Mouse (Mus musculus) stomach, embryonic 16.5 days (tissue): ENCODE data around the gene Itgax. TPM values are rescaled to one million over a fixed set of nuclear protein-coding genes. Genes with fewer than 3 reads are reported as not detected.

ENCODE experiments used
- ATAC-seq: fragments of 200-750 bp; cut with Nextera tagmentation; 2 replicates; pipeline ENCODE4 v1.8.0; 2017; ENCODE audit warnings: moderate number of reproducible peaks, moderate TSS enrichment; ENCODE audit not compliant: insufficient read depth, low FRiP score
- H3K27ac ChIP-seq: fragments of 300-500 bp; sonication (generic); 2 replicates; pipeline ENCODE4 v1.5.1; 2014; ENCODE audit warnings: low read length
- H3K27me3 ChIP-seq: fragments of 300-500 bp; sonication (generic); 2 replicates; pipeline ENCODE4 v1.6.1; 2014; ENCODE audit warnings: low read length, control low read depth, mixed read lengths; ENCODE audit not compliant: control insufficient read depth, insufficient read depth
- H3K36me3 ChIP-seq: fragments of 300-500 bp; sonication (generic); 2 replicates; pipeline ENCODE4 v1.6.1; 2014; ENCODE audit warnings: low read length; ENCODE audit not compliant: control insufficient read depth, insufficient read depth
- H3K4me1 ChIP-seq: fragments of 300-500 bp; sonication (generic); 2 replicates; pipeline ENCODE4 v1.6.1; 2014; ENCODE audit warnings: low read length, control low read depth, mixed read lengths; ENCODE audit not compliant: control insufficient read depth, insufficient read depth
- H3K4me2 ChIP-seq: fragments of 300-500 bp; sonication (generic); 2 replicates; pipeline ENCODE4 v1.6.1; 2014; ENCODE audit warnings: low read depth, low read length, mixed read lengths
- H3K4me3 ChIP-seq: fragments of 300-500 bp; sonication (generic); replicated peaks from 2 replicates; pipeline ENCODE4 v1.5.1; 2014; ENCODE audit warnings: mild to moderate bottlenecking, low read length
- H3K9ac ChIP-seq: fragments of 300-500 bp; sonication (generic); 2 replicates; pipeline ENCODE4 v1.6.1; 2014; ENCODE audit warnings: low read length
- H3K9me3 ChIP-seq: fragments of 300-500 bp; sonication (generic); replicated peaks from 2 replicates; pipeline ENCODE4 v1.6.1; 2016; ENCODE audit warnings: low read length, control low read depth; ENCODE audit not compliant: control insufficient read depth
- WGBS: fragments of 180-500 bp; shearing (Covaris S2); extraction: QIAGEN DNeasy Blood & Tissue Kit; methylation state at CpG from one replicate; pipeline ENCODE4 v1.1.7; 2014; 5-methylcytosine and 5-hydroxymethylcytosine counted together
- polyA plus RNA-seq: library from polyadenylated mRNA; unstranded; fragments of >200 nt; fragmentation: Nextera tagmentation; extraction: Ambion mirVana; gene quantifications from 2 replicates; pipeline ENCODE4 v1.2.1, GENCODE M21; 2015

The Itgax gene
- polyA plus RNA-seq = 0.27 and 0.72 TPM in 2 replicates

DNA sequence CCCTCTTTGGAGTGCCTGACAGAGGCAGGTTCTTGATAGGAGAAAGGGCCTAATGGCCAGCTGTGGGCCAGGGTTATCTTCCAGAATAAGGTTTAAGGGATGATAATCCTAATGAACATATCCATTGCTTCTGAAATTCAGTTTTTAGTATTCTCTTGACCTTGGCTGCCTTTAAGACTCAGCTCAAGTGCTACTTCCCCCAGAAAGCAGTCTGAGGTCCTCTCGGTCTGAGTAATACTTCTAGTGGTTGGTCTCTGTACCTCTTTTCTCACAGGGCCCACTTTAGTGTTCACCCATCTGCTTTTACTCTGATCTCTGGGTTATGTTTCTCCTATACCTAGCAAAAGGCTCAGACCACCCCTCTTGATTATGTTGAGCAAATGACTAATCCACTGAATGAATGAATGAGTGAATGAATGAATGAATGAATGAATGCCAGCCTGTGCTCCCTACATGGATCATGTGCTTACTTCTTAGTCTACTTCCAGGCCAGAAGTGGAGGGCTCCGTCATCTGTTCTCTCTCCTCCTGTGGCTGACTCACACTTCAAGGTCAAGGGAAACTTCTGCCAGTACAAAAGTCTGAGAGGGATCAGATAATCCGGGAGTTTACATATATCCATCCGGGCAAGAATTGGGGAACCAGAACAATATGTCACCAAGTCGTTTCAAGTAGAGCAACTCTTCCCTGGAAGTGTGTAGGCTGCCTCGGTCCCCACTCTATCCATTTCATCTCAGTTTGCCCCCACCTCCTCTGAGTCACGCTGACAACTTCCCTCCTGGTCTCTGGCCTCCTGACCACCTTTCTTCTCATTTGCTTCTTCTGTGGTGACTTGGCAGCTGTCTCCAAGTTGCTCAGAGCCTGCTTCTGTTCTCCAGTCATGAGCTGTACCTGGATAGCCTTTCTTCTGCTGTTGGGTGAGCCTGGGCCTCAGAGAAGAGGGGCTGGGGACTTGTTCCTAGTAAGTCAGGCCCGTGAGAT is at the start of gene Itgax:
Gene Itgax (plus strand): TSS at position 807 of the 980 bp plus-strand sequence.
- H3K4me2 ChIP-seq = no peak within 1 kb of the TSS
- no peak within 1 kb of the TSS for H3K9ac ChIP-seq
- no peaks in the 10 kb centered on the region for H3K9me3 ChIP-seq
- no peaks in the 10 kb centered on the region for H3K4me1 ChIP-seq
- ATAC-seq = no peak
- H3K27me3 ChIP-seq = no peaks in the 10 kb centered on the region
- WGBS = 71% methylated on average over 8 of the region's 8 CpGs
- H3K36me3 ChIP-seq = no peaks in the 10 kb centered on the region
- H3K27ac ChIP-seq = no peak within 1 kb of the TSS
- H3K4me3 ChIP-seq = no peak within 1 kb of the TSS

DNA sequence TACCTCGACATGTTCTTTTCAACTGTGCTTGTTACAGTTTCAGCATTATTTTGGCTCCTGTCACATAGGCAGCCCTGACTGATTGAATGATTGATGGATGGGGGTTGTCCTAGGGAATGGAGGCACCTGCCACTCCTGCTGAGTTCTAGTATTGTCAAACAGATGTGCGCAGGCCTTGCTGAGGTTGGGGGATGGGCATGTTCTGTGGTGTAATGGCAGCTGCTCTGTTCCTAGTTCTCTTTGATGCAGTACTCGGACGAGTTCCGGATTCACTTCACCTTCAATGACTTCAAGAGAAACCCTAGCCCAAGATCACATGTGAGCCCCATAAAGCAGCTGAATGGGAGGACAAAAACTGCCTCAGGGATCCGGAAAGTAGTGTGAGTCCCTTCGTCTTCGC is 49.3 kb upstream of the Itgax start:
- H3K9ac ChIP-seq = no peak overlapping the region
- H3K4me1 ChIP-seq = no peaks in the 10 kb centered on the region
- no peak overlapping the region for H3K27ac ChIP-seq
- WGBS = 75% methylated on average over 8 of the region's 8 CpGs
- no peaks in the 10 kb centered on the region for H3K27me3 ChIP-seq
- no peak for ATAC-seq
- no peaks in the 10 kb centered on the region for H3K36me3 ChIP-seq
- no peaks in the 10 kb centered on the region for H3K9me3 ChIP-seq
- no peak overlapping the region for H3K4me3 ChIP-seq
- no peak overlapping the region for H3K4me2 ChIP-seq

DNA sequence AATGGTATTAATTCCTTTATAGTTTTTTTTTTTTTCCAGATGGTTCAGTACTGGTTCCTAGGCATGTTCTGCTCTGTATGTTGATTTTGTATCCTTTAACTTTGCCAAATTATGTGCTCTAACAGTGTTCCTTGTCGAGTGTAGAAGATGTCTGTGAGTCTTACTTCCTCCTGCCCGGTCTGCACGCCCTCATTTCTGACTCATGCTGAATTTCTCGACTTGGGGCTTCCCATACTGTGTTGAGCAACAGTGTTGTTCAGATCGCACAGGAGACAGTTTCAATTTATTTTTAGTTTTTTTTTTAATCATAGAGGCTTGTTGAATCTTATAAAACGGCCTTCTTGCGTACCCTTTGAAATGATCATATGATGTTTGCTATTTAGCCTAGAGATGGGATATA is 40.2 kb upstream of the Itgax start:
- Histone ChIP-seq H3K4me3 (no peak overlapping the region), H3K27me3 (no peaks in the 10 kb centered on the region), H3K4me1 (no peaks in the 10 kb centered on the region), H3K9me3 (no peaks in the 10 kb centered on the region), H3K4me2 (no peak overlapping the region), H3K9ac (no peak overlapping the region), H3K27ac (no peak overlapping the region), H3K36me3 (no peaks in the 10 kb centered on the region)
- 74% methylated on average over 7 of the region's 7 CpGs for WGBS
- no peak for ATAC-seq

DNA sequence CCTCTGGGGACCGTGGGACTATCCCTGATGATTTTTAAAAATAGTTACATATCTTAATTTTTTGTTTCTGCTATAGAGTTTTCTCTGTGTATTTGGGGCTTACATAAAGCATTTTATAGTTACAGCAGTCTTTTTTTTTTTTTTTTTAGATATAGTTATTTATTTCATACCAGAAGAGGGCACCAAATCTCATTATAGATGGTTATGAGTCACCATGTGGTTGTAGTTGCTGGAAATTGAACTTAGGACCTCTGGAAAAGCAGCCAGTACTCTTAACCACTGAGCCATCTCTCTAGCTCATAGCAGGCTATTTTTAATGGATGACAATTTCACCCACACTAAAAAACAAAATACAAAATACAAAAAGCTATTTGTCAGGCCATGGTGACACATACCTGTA is 31.2 kb upstream of the Itgax start:
- H3K4me2 ChIP-seq = no peak overlapping the region
- no peak for ATAC-seq
- H3K27ac ChIP-seq = no peak overlapping the region
- 0 out of 2 replicates have a peak, but pooled peaks cover 2% of the 10 kb centered on the region for H3K4me1 ChIP-seq
- no peaks in the 10 kb centered on the region for H3K27me3 ChIP-seq
- H3K4me3 ChIP-seq = no peak overlapping the region
- H3K36me3 ChIP-seq = no peaks in the 10 kb centered on the region
- no peaks in the 10 kb centered on the region for H3K9me3 ChIP-seq
- WGBS = 74% methylated on average over 1 of the region's 1 CpGs
- H3K9ac ChIP-seq = no peak overlapping the region

DNA sequence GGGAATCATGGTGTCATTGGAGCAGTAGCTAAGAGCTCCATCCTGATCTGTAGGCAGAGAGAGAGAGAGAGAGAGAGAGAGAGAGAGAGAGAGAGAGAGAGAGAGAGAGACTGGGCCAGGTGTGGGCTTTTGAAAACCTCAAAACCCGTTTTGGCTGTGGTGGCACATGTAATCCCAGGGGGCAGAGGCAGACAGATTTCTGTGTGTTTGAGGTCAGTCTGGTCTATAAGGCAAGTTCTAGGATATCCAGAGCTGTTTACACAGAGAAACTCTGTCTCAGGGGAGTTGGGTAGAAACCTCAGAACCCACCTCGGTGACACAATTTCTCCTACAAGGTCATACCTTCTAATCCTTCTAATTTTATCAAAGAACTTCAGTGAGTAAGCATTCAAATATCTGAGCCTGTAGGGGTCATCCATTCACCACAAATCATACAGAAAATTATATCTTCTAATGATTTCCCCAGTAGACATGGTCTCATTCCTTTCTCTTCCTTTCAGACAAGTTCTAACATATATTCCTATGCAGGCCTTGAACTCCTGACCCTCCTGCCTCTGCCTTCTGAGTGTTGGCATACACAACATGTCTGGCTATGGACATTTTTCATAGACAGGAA is 28.5 kb upstream of the Itgax start:
- 0 out of 2 replicates have a peak, but pooled peaks cover 2% of the 10 kb centered on the region for H3K4me1 ChIP-seq
- no peaks in the 10 kb centered on the region for H3K27me3 ChIP-seq
- no peaks in the 10 kb centered on the region for H3K9me3 ChIP-seq
- WGBS = 68% methylated on average over 2 of the region's 2 CpGs
- H3K36me3 ChIP-seq = no peaks in the 10 kb centered on the region
- H3K4me3 ChIP-seq = no peak overlapping the region
- no peak overlapping the region for H3K27ac ChIP-seq
- no peak for ATAC-seq
- H3K9ac ChIP-seq = no peak overlapping the region
- no peak overlapping the region for H3K4me2 ChIP-seq

DNA sequence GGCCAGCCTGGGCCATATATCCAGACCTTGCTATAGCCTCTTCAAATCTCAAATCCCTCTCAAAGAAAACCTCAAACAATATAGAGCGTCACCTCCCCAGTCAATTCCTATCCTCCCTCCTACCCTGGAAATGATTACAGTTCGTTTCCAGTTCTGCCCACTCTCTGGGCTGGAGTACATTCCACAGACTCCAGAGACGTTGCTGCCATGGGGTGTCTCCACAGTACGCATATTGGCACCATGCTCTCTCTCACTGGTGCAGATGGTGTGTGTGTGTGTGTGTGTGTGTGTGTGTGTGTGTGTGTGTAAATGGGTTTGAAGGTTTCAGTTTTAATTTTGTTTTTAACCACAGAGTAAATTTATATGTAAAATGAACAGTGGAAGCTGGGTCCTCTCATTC is 24.1 kb upstream of the Itgax start:
- Histone ChIP-seq H3K27me3 (no peaks in the 10 kb centered on the region), H3K9ac (no peak overlapping the region), H3K9me3 (no peaks in the 10 kb centered on the region), H3K4me1 (no peaks in the 10 kb centered on the region), H3K4me3 (no peak overlapping the region), H3K27ac (no peak overlapping the region), H3K4me2 (no peak overlapping the region), H3K36me3 (no peaks in the 10 kb centered on the region)
- WGBS = 50% methylated on average over 4 of the region's 4 CpGs
- ATAC-seq = no peak

DNA sequence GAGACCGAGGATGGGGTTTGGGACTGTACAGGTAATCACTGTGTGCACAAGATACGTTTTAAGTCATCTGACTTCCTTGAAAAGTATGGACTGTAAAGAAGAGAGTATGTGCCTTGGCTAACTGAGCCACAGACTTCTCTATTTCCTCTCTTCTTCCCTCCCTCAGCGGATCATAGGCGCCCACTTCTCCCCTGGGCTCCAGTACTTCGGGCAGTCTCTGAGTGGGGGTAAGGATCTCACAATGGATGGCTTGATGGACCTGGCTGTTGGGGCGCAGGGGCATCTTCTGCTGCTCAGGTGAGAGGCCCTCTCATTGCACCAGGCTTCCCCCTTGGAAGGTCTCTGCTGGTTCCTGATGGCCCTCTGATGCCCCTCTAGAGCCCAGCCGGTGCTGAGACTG is 21.9 kb upstream of the Itgax start:
- H3K9me3 ChIP-seq = no peaks in the 10 kb centered on the region
- H3K27me3 ChIP-seq = no peaks in the 10 kb centered on the region
- H3K4me2 ChIP-seq = no peak overlapping the region
- H3K4me1 ChIP-seq = no peaks in the 10 kb centered on the region
- ATAC-seq = no peak
- H3K27ac ChIP-seq = no peak overlapping the region
- no peak overlapping the region for H3K9ac ChIP-seq
- H3K36me3 ChIP-seq = no peaks in the 10 kb centered on the region
- 81% methylated on average over 7 of the region's 7 CpGs for WGBS
- no peak overlapping the region for H3K4me3 ChIP-seq

DNA sequence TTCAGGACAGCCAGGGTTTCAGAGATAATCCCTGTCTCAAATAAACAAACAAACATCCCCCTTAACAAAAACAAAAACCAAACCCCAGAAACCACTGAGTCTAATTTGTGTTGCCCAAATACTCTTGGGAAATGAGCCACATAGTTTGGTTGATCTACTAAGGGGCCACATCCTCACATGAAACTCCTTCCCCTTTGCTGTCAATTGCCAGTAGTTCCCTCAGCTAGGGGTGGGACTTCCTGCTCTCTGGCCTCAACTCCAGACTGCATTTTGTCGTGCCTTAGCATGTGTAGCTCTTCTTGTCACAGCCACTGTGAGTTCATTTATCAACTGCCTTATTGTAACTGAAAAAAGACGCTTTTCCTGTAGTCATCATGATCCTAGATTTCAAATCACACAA is 19.0 kb upstream of the Itgax start:
- ATAC-seq = no peak
- WGBS = 54% methylated on average over 2 of the region's 2 CpGs
- no peak overlapping the region for H3K9ac ChIP-seq

DNA sequence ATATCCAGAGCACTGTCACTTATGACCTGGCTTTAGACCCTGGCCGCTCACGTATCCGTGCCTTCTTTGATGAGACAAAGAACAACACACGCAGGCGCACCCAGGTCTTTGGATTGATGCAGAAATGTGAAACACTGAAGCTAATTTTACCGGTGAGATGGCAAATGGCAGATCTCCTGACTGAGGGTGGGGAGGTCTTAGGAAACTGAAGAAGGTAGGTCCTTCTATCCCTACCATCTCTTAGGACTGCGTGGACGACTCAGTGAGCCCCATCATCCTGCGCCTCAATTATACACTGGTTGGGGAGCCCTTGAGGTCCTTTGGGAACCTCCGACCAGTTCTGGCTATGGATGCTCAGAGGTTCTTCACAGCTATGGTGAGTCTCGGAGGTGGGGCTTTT is 17.2 kb upstream of the Itgax start:
- Histone ChIP-seq H3K27ac (no peak overlapping the region), H3K9me3 (no peaks in the 10 kb centered on the region), H3K4me3 (no peak overlapping the region), H3K9ac (no peak overlapping the region), H3K4me2 (no peak overlapping the region), H3K36me3 (no peaks in the 10 kb centered on the region), H3K4me1 (no peaks in the 10 kb centered on the region), H3K27me3 (no peaks in the 10 kb centered on the region)
- 90% methylated on average over 11 of the region's 11 CpGs for WGBS
- ATAC-seq = no peak

More for the DNA sequence above, 19.0 kb upstream of the Itgax start:
- Histone ChIP-seq H3K27ac (no peak overlapping the region), H3K4me2 (no peak overlapping the region), H3K9me3 (no peaks in the 10 kb centered on the region), H3K27me3 (no peaks in the 10 kb centered on the region), H3K4me3 (no peak overlapping the region), H3K4me1 (no peaks in the 10 kb centered on the region), H3K36me3 (no peaks in the 10 kb centered on the region)
